Mouse (Mus musculus) embryonic facial prominence, embryonic 11.5 days (tissue): Measurements from ENCODE around the gene Nup107. TPM values are rescaled to one million over a fixed set of nuclear protein-coding genes. Genes with fewer than 3 reads are reported as not detected.
"Not testable (repeated sequence)": the region's sequence is repeated elsewhere in the genome, so short reads cannot be mapped to it uniquely, and the experiment has no call there.

Source experiments
- ATAC-seq: fragments of 200-750 bp; cut with Nextera tagmentation; replicated peaks from 2 replicates; pipeline ENCODE4 v1.8.0; 2017; ENCODE audit warnings: low read depth; ENCODE audit not compliant: insufficient number of reproducible peaks, low FRiP score, low TSS enrichment
- DNase-seq: peaks from one replicate; pipeline ENCODE4 v3.0.0-alpha.2; 2015; ENCODE audit warnings: low spot score
- H3K27ac ChIP-seq: fragments of 300-500 bp; sonication (generic); replicated peaks from 2 replicates; pipeline ENCODE4 v1.5.1; 2014; ENCODE audit warnings: mild to moderate bottlenecking, low read depth, low read length, control low read depth
- H3K27me3 ChIP-seq: fragments of 300-500 bp; sonication (generic); 2 replicates; pipeline ENCODE4 v1.6.1; 2014; ENCODE audit warnings: mild to moderate bottlenecking, low read length, moderate library complexity, mixed read lengths; ENCODE audit not compliant: control insufficient read depth, insufficient read depth
- H3K36me3 ChIP-seq: fragments of 300-500 bp; sonication (generic); replicated peaks from 2 replicates; pipeline ENCODE4 v1.6.1; 2014; ENCODE audit warnings: low read depth, mild to moderate bottlenecking, low read length, moderate library complexity, mixed read lengths; ENCODE audit not compliant: control insufficient read depth, insufficient read depth
- H3K4me1 ChIP-seq: fragments of 300-500 bp; sonication (generic); 2 replicates; pipeline ENCODE4 v1.6.1; 2014; ENCODE audit warnings: low read length, mixed read lengths; ENCODE audit not compliant: control insufficient read depth, insufficient read depth
- H3K4me2 ChIP-seq: fragments of 300-500 bp; sonication (generic); 2 replicates; pipeline ENCODE4 v1.6.1; 2014; ENCODE audit warnings: low read depth, mild to moderate bottlenecking, control low read depth, low read length, moderate library complexity
- H3K4me3 ChIP-seq: fragments of 300-500 bp; sonication (generic); 2 replicates; pipeline ENCODE4 v1.5.1; 2014; ENCODE audit warnings: low read depth, low read length, control low read depth
- H3K9ac ChIP-seq: fragments of 300-500 bp; sonication (generic); replicated peaks from 2 replicates; pipeline ENCODE4 v1.6.1; 2014; ENCODE audit warnings: mild to moderate bottlenecking, control low read depth, low read length
- H3K9me3 ChIP-seq: fragments of 300-500 bp; sonication (generic); replicated peaks from 2 replicates; pipeline ENCODE4 v1.6.1; 2016; ENCODE audit warnings: mild to moderate bottlenecking, low read length, inconsistent platforms, mixed read lengths; ENCODE audit not compliant: control insufficient read depth
- WGBS: fragments of 180-500 bp; shearing (Covaris S2); extraction: QIAGEN DNeasy Blood & Tissue Kit; methylation state at CpG from one replicate; pipeline ENCODE4 v1.1.7; 2014; 5-methylcytosine and 5-hydroxymethylcytosine counted together
- polyA plus RNA-seq: library from polyadenylated mRNA; unstranded; fragments of >200 nt; fragmentation: Nextera tagmentation; extraction: Ambion mirVana; gene quantifications from 2 replicates; pipeline ENCODE4 v1.2.1, GENCODE M21; 2014

The Nup107 gene
- polyA plus RNA-seq, 1 experiment from 2014 or later = 122 TPM

- H3K4me3 ChIP-seq, H3K27me3 ChIP-seq, H3K4me1 ChIP-seq, H3K4me2 ChIP-seq, DNase-seq, H3K36me3 ChIP-seq, H3K9ac ChIP-seq, ATAC-seq, H3K27ac ChIP-seq, H3K9me3 ChIP-seq: not testable (repeated sequence)
- 95% methylated on average over 6 of the region's 6 CpGs for WGBS
These were observed 88.1 kb downstream of the Nup107 start for GRCm38 (mm10) chr10:117704314-117704963.

- peaks cover 6% of the 10 kb centered on the region for H3K36me3 ChIP-seq
- H3K4me2 ChIP-seq = no peak overlapping the region
- no peaks in the 10 kb centered on the region for H3K27me3 ChIP-seq
- H3K4me1 ChIP-seq = no peaks in the 10 kb centered on the region
- DNase-seq (no peak), ATAC-seq (no peak)
- no peaks in the 10 kb centered on the region for H3K9me3 ChIP-seq
- no peak overlapping the region for H3K9ac ChIP-seq
- WGBS = 94% methylated on average over 3 of the region's 3 CpGs
- no peak overlapping the region for H3K27ac ChIP-seq
- H3K4me3 ChIP-seq = no peak overlapping the region
These were observed 89.0 kb downstream of the Nup107 start for GRCm38 (mm10) chr10:117703506-117703905.

DNA sequence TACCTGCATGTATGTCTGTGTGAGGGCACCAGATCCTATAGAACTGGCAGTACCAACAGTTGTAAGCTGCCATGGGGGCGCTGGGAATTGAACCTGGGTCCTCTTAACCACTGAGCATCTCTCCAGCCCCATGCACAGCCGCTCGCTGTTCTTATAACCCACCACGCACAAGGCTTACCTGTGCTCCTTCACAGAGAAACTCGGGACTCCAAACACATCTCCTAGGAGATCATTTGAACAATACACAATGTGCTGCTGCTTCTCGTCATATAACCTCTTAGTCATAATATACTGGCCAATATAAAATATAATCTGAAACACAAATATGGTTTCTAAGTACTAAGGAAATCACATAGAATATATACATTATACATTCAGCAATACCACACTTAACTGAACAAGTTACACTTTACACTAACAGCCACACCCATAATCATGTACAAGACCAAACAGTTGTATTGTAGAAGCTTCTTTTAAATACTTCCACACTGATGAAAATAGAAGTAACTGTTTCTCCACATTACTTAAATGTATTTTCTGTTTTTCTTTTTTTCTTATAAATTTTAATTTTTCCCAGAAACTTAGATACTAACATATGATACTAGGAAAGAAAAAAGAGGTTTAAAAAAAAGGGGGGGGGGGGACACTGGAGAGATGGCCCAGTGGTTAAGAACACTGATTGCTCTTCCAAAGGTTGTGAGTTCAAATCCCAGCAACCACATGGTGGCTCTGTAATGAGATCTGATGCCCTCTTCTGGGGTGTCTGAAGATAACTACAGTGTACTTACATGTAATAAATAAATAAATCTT is 90.3 kb downstream of the Nup107 start:
- H3K36me3 ChIP-seq = peaks cover 6% of the 10 kb centered on the region

GRCm38 (mm10) chr10:117701034-117701829 is 91.3 kb downstream of the Nup107 start:
- H3K4me3 ChIP-seq = no peak overlapping the region
- WGBS = 88% methylated on average over 6 of the region's 6 CpGs
- ATAC-seq (no peak), DNase-seq (no peak)
- no peak overlapping the region for H3K9ac ChIP-seq
- no peak overlapping the region for H3K27ac ChIP-seq
- H3K27me3 ChIP-seq = no peaks in the 10 kb centered on the region
- H3K4me2 ChIP-seq = no peak overlapping the region
- no peaks in the 10 kb centered on the region for H3K9me3 ChIP-seq
- H3K4me1 ChIP-seq = no peaks in the 10 kb centered on the region
- H3K36me3 ChIP-seq = peaks cover 6% of the 10 kb centered on the region

More for the DNA sequence above, 90.3 kb downstream of the Nup107 start:
- Histone ChIP-seq H3K27ac (no peak overlapping the region), H3K9ac (no peak overlapping the region), H3K27me3 (no peaks in the 10 kb centered on the region), H3K9me3 (no peaks in the 10 kb centered on the region), H3K4me1 (no peaks in the 10 kb centered on the region), H3K4me3 (no peak overlapping the region), H3K4me2 (no peak overlapping the region)
- no peak for DNase-seq
- no peak for ATAC-seq
- WGBS = 93% methylated on average over 6 of the region's 6 CpGs

Other genes with a start within 250 kb of the Nup107 start
- 9.9 and 10.9 TPM in 2 replicates for gene Cpm, start 163.2 kb downstream of the Nup107 start, polyA plus RNA-seq
- gene Mdm2, start 81.9 kb downstream of the Nup107 start, polyA plus RNA-seq = 47.7 and 50.5 TPM in 2 replicates
- 20.1 and 22.2 TPM in 2 replicates for gene Slc35e3, start 46.3 kb downstream of the Nup107 start, polyA plus RNA-seq
- gene Rap1b, start 53.3 kb upstream of the Nup107 start, polyA plus RNA-seq = 179 and 182 TPM in 2 replicates